ENCODE assay signal across 10 mouse cellular contexts in the genomic region with DNA sequence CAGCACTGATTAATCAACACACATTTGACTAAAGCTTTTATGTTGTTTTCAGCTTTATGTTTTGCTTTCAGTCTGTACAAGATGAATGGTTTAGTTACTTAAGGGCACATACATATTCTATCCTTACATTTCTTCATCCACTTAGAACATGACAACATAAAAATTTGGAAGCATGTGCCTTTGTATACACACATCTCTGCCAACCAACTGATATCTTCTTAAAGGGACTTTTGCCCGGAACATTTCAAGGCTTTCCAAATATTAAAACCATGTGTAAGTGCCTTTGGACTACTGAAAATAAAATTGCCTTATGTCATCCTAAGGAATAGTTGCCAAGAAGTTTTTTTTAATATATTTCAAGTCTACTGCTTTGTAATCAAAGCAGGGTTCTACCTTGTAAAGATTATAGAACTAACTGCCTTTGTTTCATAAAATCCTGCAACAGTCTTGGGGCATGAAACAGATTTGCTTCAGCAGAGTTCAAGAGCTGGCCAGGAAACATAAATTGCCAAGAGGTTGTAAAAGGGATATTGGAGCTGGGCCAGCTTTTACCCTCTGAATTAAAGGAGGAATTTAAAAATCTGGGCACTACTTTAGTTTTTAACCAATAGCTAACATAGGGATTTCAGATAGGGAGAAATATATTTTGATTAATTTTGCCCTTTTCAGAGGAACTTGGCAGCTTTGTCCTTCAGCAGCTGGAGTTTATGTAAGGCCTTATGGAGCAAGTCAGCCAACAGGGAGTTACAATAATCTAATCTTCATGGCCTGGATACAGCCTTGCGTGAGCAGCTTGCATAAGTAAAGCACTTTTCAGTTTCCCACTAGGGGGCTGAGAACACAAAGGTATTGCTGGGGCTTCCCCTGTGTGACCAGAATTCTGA.
DNase-seq lines count a peak whose midpoint lies in the region; TF ChIP-seq lines count a peak whose summit lies in the region.
"Had no signal": no experiment of that assay in that cellular context is flagged by ENCODE, and none has a peak within 500 bp of the region (broad histone marks: within the 10 kb centered on the region; RNA-seq: fewer than 3 reads in every experiment).

No protein-coding gene starts in this region.

- intact Hi-C loops in left cerebral cortex, postnatal 4 days (cut with DNase I) = no loop called here

- H3K79me2 ChIP-seq in MEL (ENCODE audit: control insufficient read depth, insufficient read depth, low read length, poor library complexity) = no peaks in the 10 kb centered on the region

- no peak overlapping the region for H3K4me3 ChIP-seq in MEL (ENCODE audit: control insufficient read depth in 1 of 2, insufficient read depth in 1 of 2, low read depth in 2 of 2, low read length in 2 of 2)
- H3K4me3 ChIP-seq: embryonic facial prominence, embryonic 15.5 days; myocyte had no signal

- H3K27me3 ChIP-seq in MEL (ENCODE audit: control insufficient read depth in 1 of 2, insufficient read depth in 2 of 2, low read length in 2 of 2) = no peaks in the 10 kb centered on the region
- H3K27me3 ChIP-seq: embryonic facial prominence, embryonic 15.5 days had no signal

- H3K9me3 ChIP-seq in MEL (replicated peaks; ENCODE audit: insufficient read depth, low read length) = no peaks in the 10 kb centered on the region
- H3K9me3 ChIP-seq: embryonic facial prominence, embryonic 15.5 days had no signal

- peak; percentile 41 for DNase-seq in adrenal gland, postnatal 10 days
- DNase-seq in adrenal gland, adult 18-20 months (ENCODE audit: low spot score in 2 of 2) = no peak
- DNase-seq in MEL (ENCODE audit: low read depth, low spot score) = peak; percentile 25
- peak; percentile 37 for DNase-seq in embryo, embryonic 11.5 days (ENCODE audit: low read depth, low spot score)
- peak; percentile 21 for DNase-seq in heart, postnatal 4 days
- peak; percentile 59 for DNase-seq in left cerebral cortex, postnatal 4 days
- DNase-seq in retina, adult 2 months (ENCODE audit: low read depth, low spot score) = peak; percentile 16
- DNase-seq in spleen, adult 18-20 months = no peak

- H3K4me1 ChIP-seq in MEL (ENCODE audit: control insufficient read depth in 1 of 2, insufficient read depth in 2 of 2, low read length in 2 of 2) = no peaks in the 10 kb centered on the region
- H3K4me1 ChIP-seq: embryonic facial prominence, embryonic 15.5 days had no signal

- peak; percentile 21 for TF ChIP-seq RAD21 in MEL (IDR thresholded peaks at IDR 0.05; ENCODE audit: low read depth, low read length)

- no peak for TF ChIP-seq EP300 in MEL (IDR thresholded peaks at IDR 0.05; ENCODE audit: low read depth in 1 of 2, low read length in 2 of 2)

- TF ChIP-seq CTCF in MEL (IDR thresholded peaks at IDR 0.05 in 2 of 3, conservative IDR thresholded peaks at IDR 0.05 in 1 of 3; ENCODE audit: control insufficient read depth in 1 of 3, insufficient read depth in 1 of 3, low read depth in 2 of 3, low read length in 3 of 3, poor library complexity in 1 of 3, severe bottlenecking in 1 of 3) = peak in 1 of 3 experiments; percentile 24; a peak in 2 of 6 replicates

- TF ChIP-seq POLR2A in MEL (IDR thresholded peaks at IDR 0.05; ENCODE audit: control insufficient read depth in 1 of 2, insufficient read depth in 1 of 2, low read depth in 1 of 2, low read length in 2 of 2, poor library complexity in 1 of 2) = no peak

- no peak overlapping the region for H3K27ac ChIP-seq in MEL (ENCODE audit: control insufficient read depth, low read depth, low read length)
- H3K27ac ChIP-seq: embryonic facial prominence, embryonic 15.5 days had no signal

- H3K9ac ChIP-seq in MEL (ENCODE audit: control insufficient read depth, low read depth, low read length, poor library complexity, severe bottlenecking) = no peak overlapping the region
- H3K9ac ChIP-seq: embryonic facial prominence, embryonic 15.5 days had no signal

- H3K36me3 ChIP-seq in MEL (ENCODE audit: control insufficient read depth in 1 of 2, insufficient read depth in 2 of 2, low read length in 2 of 2) = no peaks in the 10 kb centered on the region
- H3K36me3 ChIP-seq: embryonic facial prominence, embryonic 15.5 days had no signal

TF ChIP-seq in MEL, 35 proteins besides CTCF, POLR2A, EP300 and RAD21:
- TF ChIP-seq NRF1 (IDR thresholded peaks at IDR 0.05; ENCODE audit: insufficient read depth, low read depth, low read length, poor library complexity, severe bottlenecking) = no peak
- no peak for TF ChIP-seq POLR2AphosphoS5 (IDR thresholded peaks at IDR 0.05; ENCODE audit: borderline replicate concordance, low read depth, low read length)

Comparison
In these comparisons a context has a peak if more than half of its experiments do, and no peak if none do; other contexts are left out.
1. DNase-seq: peak in adrenal gland, postnatal 10 days (single experiment), MEL (single experiment), embryo, embryonic 11.5 days (single experiment), heart, postnatal 4 days (single experiment), left cerebral cortex, postnatal 4 days (single experiment) and retina, adult 2 months (single experiment); none in adrenal gland, adult 18-20 months (0 of 2) and spleen, adult 18-20 months (0 of 2).